Mouse (Mus musculus): Measurements from ENCODE around the gene Ier3.

Ier3 gene

DNA sequence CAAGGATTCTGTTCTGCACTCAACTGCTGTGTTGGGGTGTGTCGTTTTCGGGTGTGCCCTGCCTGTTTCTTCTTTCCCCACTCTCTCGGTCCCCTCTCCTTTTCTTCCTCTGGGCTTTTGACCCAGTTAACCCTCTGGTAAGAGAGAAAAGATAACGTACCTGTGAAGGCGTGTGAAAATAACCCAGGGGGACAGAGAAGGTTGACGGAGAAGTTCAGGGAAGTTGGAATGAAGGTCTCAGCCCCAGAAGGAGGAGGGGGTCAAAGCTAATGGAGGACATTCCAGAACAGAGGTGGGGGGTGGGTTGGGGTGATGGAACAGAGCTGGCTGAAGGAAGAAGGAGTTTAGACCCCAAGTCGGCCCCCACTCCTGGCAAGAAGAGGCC, 47.5 kb downstream of the Ier3 start:
- no peak for DNase-seq

DNA sequence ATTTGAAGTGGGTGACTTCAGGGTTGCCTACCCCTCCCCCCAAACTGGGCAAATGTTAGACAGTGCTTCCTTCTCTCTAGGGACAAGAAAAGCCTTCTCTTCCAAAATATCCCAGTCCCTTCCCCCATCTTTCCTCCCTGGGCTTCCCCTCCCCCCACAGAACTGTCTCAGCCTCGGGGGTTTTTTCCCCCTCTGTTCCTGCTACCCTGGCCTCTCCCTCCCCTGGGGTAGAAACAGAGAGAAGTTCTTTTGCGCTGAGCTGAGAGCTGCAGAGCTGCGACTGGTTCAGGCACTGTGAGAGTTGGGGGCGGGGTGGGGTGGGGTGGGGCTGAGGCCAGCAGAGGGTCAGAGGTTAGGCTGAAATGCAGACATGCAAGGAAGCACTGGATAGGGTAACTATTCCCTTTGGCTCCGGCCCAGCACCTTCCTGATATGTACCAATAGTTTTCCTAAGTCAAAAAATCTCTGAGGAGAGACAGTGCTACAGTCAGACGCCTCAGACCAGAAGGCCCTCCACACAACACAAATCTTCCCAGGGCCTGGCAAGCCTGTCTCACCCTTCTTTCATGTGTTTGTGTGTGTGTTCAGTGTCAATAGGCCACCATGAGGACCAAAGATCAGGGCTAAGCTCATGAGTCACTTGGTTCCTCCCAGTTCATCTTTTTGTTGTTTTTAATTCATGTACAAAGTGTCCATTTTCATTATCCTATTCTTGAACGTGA, 48.0 kb downstream of the Ier3 start:
- peak; percentile 72 for DNase-seq

DNA sequence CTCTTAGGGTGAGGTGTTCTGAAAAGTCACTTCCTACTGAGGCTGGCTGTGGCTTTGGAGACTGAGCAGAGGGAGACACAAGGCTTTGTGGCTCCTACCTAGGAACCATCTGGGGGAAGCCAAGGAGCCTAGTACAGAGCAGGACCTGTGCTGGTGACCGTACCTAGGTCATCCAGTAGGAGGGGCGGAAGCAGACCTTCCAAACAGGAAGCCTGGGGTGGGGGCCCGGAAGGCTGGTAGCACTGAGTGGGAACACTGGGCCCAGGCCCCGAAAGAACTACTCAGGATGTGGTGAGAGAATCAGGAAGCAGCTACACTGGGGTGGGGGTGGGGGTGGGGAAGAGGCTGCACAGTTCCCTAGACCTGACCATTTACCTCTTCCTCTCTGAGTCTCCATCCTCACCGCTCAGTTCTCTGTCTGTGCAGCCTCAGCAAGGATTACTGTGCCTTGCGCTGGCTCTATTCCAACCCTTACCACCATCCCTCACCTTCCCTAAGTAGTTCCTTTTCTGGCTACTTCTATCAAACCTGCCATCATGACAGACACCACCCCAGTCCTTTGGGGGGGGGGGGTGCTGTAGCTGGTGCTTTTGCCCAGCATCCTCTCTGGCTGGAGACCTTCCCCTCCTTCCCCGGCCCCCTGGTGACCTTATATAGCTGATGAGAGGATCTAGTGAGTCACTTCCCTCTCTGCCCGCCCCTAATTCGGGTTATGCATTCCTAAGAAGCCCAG, 48.8 kb downstream of the Ier3 start:
- peak; percentile 83 for DNase-seq

DNA sequence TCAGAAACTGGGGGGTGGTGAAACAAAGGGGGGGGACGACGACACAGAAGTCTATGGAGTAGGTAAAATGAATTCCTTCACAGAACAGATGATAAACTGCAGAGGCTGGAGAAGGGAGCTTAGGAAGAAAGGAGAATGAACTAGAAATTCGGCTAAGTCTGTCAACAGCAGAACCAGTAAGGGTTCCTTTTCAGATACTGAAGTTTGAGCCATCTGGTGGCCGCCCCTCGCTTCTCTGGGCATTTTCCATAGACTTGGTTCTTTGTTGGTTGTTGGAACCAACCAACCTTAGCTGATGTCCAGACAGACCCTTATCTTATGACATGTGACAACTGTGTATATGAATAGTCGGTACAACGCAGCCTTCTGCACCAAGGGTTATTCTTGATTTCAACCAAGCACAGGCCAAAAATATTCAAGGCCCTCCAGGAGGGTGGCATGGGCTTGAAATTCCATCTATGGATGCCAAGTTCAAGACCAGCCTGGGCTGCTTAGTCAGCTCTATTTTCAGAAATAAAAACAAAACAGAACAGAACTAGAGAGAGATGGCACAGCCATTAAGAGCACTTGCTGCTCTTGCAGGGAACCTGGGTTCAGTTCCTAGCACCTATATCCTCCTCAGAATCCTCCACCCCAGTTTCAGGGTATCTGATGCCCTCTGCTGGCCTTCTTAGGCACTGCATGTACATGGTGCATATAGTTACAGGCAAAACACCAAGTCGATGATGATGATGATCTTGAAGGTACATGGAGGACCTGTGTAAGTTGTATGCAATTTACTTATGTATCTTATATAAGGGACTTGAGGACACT, 49.6 kb downstream of the Ier3 start:
- DNase-seq, result no peak
